In the genomic region with DNA sequence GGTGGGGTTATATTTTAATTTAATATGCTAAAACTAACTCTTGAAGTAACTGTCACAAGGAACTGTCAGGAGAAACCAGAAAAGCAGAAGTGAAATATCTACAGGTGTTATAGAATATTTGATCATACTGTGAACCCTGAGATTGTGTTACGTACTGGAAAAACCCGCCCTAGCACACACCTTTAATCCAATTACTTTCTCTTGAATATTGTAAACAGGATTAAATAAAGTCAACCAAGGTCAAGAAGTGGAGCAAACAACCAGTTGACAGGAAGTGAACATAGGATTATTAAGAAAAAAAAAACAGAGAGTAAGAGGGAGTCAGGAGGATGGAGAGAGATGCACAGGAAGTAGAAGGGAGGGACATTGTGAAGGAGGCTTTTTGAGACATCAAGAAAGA, we compare ENCODE assay signal across 23 mouse cellular contexts. TPM values are rescaled to one million over a fixed set of nuclear protein-coding genes. Genes with fewer than 3 reads are reported as not detected.
DNase-seq lines count a peak whose midpoint lies in the region; ATAC-seq and TF ChIP-seq lines count a peak whose summit lies in the region.
"Had no signal": no experiment of that assay in that cellular context is flagged by ENCODE, and none has a peak within 500 bp of the region (broad histone marks: within the 10 kb centered on the region; RNA-seq: fewer than 3 reads in every experiment).

No protein-coding gene starts in this region.

- no peak for TF ChIP-seq CTCF in spleen, adult 2 months (IDR thresholded peaks at IDR 0.05; ENCODE audit: extremely low read depth, insufficient read depth, insufficient read length, insufficient replicate concordance)
- no peak for TF ChIP-seq CTCF in left cerebral cortex, adult 2 months (IDR thresholded peaks at IDR 0.05)
- TF ChIP-seq CTCF in layer of hippocampus, adult 2 months (conservative IDR thresholded peaks at IDR 0.05) = no peak

- no peaks in the 10 kb centered on the region for H3K27me3 ChIP-seq in spleen, adult 2 months (ENCODE audit: control insufficient read depth, insufficient read depth, low read length)
- H3K27me3 ChIP-seq in splenic B cell, adult 2 months (ENCODE audit: control insufficient read depth, insufficient read depth, low read length, poor library complexity, severe bottlenecking) = no peaks in the 10 kb centered on the region
- no peaks in the 10 kb centered on the region for H3K27me3 ChIP-seq in kidney, embryonic 14.5 days (ENCODE audit: control insufficient read depth, insufficient read depth, low read length)
- H3K27me3 ChIP-seq: CH12.LX, Patski had no signal

- peaks cover 2% of the 10 kb centered on the region; the same call in 1 of the 2 replicates for H3K4me1 ChIP-seq in spleen, adult 2 months (ENCODE audit: control insufficient read depth, insufficient read depth, insufficient read length)
- no peaks in the 10 kb centered on the region for H3K4me1 ChIP-seq in kidney, embryonic 14.5 days (ENCODE audit: control insufficient read depth, insufficient read depth, low read length)

- 60% methylated on average over 2 of the region's 2 CpGs for WGBS in spleen, adult 2 months
- 90% methylated on average over 2 of the region's 2 CpGs for WGBS in kidney, embryonic 14.5 days

- no peak overlapping the region for H3K9ac ChIP-seq in kidney, embryonic 14.5 days (ENCODE audit: low read depth, low read length)

- no peak overlapping the region for H3K4me3 ChIP-seq in spleen, adult 2 months (ENCODE audit: extremely low read depth, insufficient read depth, insufficient read length)
- H3K4me3 ChIP-seq in kidney, embryonic 14.5 days (ENCODE audit: low read length) = no peak overlapping the region
- no peak overlapping the region for H3K4me3 ChIP-seq in left cerebral cortex, adult 2 months
- H3K4me3 ChIP-seq in layer of hippocampus, adult 2 months = no peak overlapping the region

- no peak for ATAC-seq in kidney, embryonic 14.5 days (ENCODE audit: low FRiP score, low TSS enrichment)
- ATAC-seq: activated CD4-positive, CD25-positive, alpha-beta regulatory T cell, adult 4 months; CD4-positive, CD25-positive, alpha-beta regulatory T cell, adult 4 months; Patski had no signal

- no peak overlapping the region for H3K4me2 ChIP-seq in kidney, embryonic 14.5 days (replicated peaks; ENCODE audit: low read depth, low read length)

- TF ChIP-seq POLR2A in spleen, adult 2 months (IDR thresholded peaks at IDR 0.05; ENCODE audit: low read depth, low read length) = no peak

- H3K9me3 ChIP-seq in kidney, embryonic 14.5 days (ENCODE audit: control insufficient read depth, low read length) = no peaks in the 10 kb centered on the region
- H3K9me3 ChIP-seq: G1E had no signal

- DNase-seq in spleen, adult 2 months (ENCODE audit: low read depth in 1 of 2, low spot score in 2 of 2) = peak in 1 of 2 experiments; percentile 41
- DNase-seq in spleen, postnatal 4 days (ENCODE audit: low spot score in 2 of 2) = no peak
- peak; percentile 66 for DNase-seq in A20 (ENCODE audit: low read depth, low spot score)
- peak; percentile 20 to 31 for DNase-seq in B cell, adult 2 months
- DNase-seq in splenic B cell, adult 2 months (ENCODE audit: low read depth, low spot score) = peak; percentile 73
- no peak for DNase-seq in left cerebral cortex, adult 2 months (ENCODE audit: extremely low spot score in 1 of 2, low spot score in 2 of 2)
- DNase-seq in layer of hippocampus, adult 2 months (ENCODE audit: low spot score in 2 of 2) = no peak
- DNase-seq: adrenal gland, adult 2 months; adrenal gland, adult 8-10 months; adrenal gland, postnatal 10 days; adrenal gland, postnatal 14 days; adrenal gland, postnatal 25 days; adrenal gland, postnatal 36 days; cerebellum, adult 11 months; cerebellum, adult 11-12 months; cerebellum, adult 18-20 months; cerebellum, adult 2 months had no signal

- peaks cover 29% of the 10 kb centered on the region for H3K36me3 ChIP-seq in spleen, adult 2 months (ENCODE audit: control insufficient read depth, insufficient read depth, low read length)
- peaks cover 26% of the 10 kb centered on the region for H3K36me3 ChIP-seq in splenic B cell, adult 2 months (ENCODE audit: control insufficient read depth, insufficient read depth, low read length, poor library complexity, severe bottlenecking)
- peaks cover 17% of the 10 kb centered on the region for H3K36me3 ChIP-seq in kidney, embryonic 14.5 days (ENCODE audit: control insufficient read depth, insufficient read depth, low read length)

- intact Hi-C loops in left cerebral cortex, adult 2 months (cut with DNase I) = no loop called here

- peak overlapping the region; percentile 8; the same call in 1 of the 2 replicates for H3K27ac ChIP-seq in spleen, adult 2 months (ENCODE audit: insufficient read depth, low read length)
- H3K27ac ChIP-seq in kidney, embryonic 14.5 days (ENCODE audit: low read depth, low read length) = no peak overlapping the region
- no peak overlapping the region for H3K27ac ChIP-seq in left cerebral cortex, adult 2 months
- no peak overlapping the region for H3K27ac ChIP-seq in layer of hippocampus, adult 2 months

RNA-seq across cellular contexts. Expression of a gene that starts 47.5 kb away (rescaled TPM):
- 32.2 TPM in 2 replicates for polyA plus RNA-seq in spleen, adult 2 months (2012; rRNA removed)
- polyA plus RNA-seq in kidney, embryonic 14.5 days (2014; fragmentation: Nextera tagmentation; extraction: Ambion mirVana) = 17.8 and 25.2 TPM in 2 replicates
- total RNA-seq in left cerebral cortex, adult 2 months (2021) = 10 to 100 TPM; 35.1 to 41.0 TPM
- total RNA-seq in layer of hippocampus, adult 2 months (2021) = 10 to 100 TPM; 41.1 to 43.4 TPM

RNA-seq across cellular contexts. Expression of a gene that starts 47.7 kb away (rescaled TPM):
- polyA plus RNA-seq in spleen, adult 2 months (2012; rRNA removed) = 5.0 and 5.4 TPM in 2 replicates
- polyA plus RNA-seq in kidney, embryonic 14.5 days (2014; fragmentation: Nextera tagmentation; extraction: Ambion mirVana) = 23.9 and 42.1 TPM in 2 replicates
- total RNA-seq in left cerebral cortex, adult 2 months (2021) = 10 to 100 TPM; 11.8 to 12.9 TPM
- total RNA-seq in layer of hippocampus, adult 2 months (2021) = 10 to 100 TPM; 11.7 to 11.9 TPM

RNA-seq across cellular contexts. Expression of a gene that starts 50.5 kb away (rescaled TPM):
- 12.4 and 14.0 TPM in 2 replicates for polyA plus RNA-seq in spleen, adult 2 months (2012; rRNA removed)
- polyA plus RNA-seq in kidney, embryonic 14.5 days (2014; fragmentation: Nextera tagmentation; extraction: Ambion mirVana) = 18.0 and 19.9 TPM in 2 replicates
- 1 to 10 TPM; 8.0 to 8.4 TPM for total RNA-seq in left cerebral cortex, adult 2 months (2021)
- total RNA-seq in layer of hippocampus, adult 2 months (2021) = 10 to 100 TPM in 1 of 2 experiments, 1 to 10 TPM in 1; 9.5 to 10.2 TPM

Comparison
In these comparisons a context has a peak if more than half of its experiments do, and no peak if none do; other contexts are left out.
1. DNase-seq: peak in A20 (single experiment), B cell, adult 2 months (2 of 2) and splenic B cell, adult 2 months (single experiment); none in spleen, postnatal 4 days (0 of 2), left cerebral cortex, adult 2 months (0 of 2) and layer of hippocampus, adult 2 months (0 of 2).